Mouse (Mus musculus) thymus, adult 2 months (tissue): ENCODE measurements around the gene Gja10.

ENCODE experiments used
- CTCF ChIP-seq: fragments of 200-500 bp; IDR thresholded peaks from 2 replicates; pipeline ENCODE4 v1.5.1; 2012; ENCODE audit warnings: mild to moderate bottlenecking, control low read depth, low read length, moderate library complexity, borderline replicate concordance; ENCODE audit not compliant: control insufficient read depth, poor library complexity, insufficient read depth; ENCODE audit errors: extremely low read depth
- POLR2A ChIP-seq: fragments of 200-500 bp; IDR thresholded peaks from 2 replicates; pipeline ENCODE4 v1.6.1; 2012; ENCODE audit warnings: mild to moderate bottlenecking, low read length, control low read depth, moderate library complexity; ENCODE audit not compliant: control insufficient read depth, poor library complexity, insufficient read depth; ENCODE audit errors: extremely low read depth

GRCm38 (mm10) chr4:32564416-32564815, 38.1 kb downstream of the Gja10 start:
- TF ChIP-seq POLR2A (no peak), CTCF (no peak)
